Mouse (Mus musculus) ES-Bruce4 (cell line): Measurements from ENCODE around the gene Olfm3.

Source experiments
- CTCF ChIP-seq: IDR thresholded peaks from one replicate; pipeline ENCODE4 v1.8.1; 2011; ENCODE audit warnings: low read depth, low read length
- EP300 ChIP-seq: IDR thresholded peaks from 2 replicates; pipeline ENCODE4 v1.6.1; 2011; ENCODE audit warnings: low read depth, low read length; ENCODE audit not compliant: insufficient read depth
- POLR2A ChIP-seq: IDR thresholded peaks from one replicate; pipeline ENCODE4 v1.8.1; 2011; ENCODE audit warnings: low read length; ENCODE audit not compliant: insufficient read depth

GRCm38 (mm10) chr3:114932881-114933280, 29.0 kb downstream of the Olfm3 start:
- TF ChIP-seq POLR2A (no peak), CTCF (no peak), EP300 (no peak)
